In genomic region chr1:179784098-179784497, GRCm38 (mm10) we compare ENCODE assay signal across 38 mouse cellular contexts. TPM values are rescaled to one million over a fixed set of nuclear protein-coding genes. Genes with fewer than 3 reads are reported as not detected.
"Had no signal": no experiment of that assay in that cellular context is flagged by ENCODE, and none has a peak within 500 bp of the region (broad histone marks: within the 10 kb centered on the region; RNA-seq: fewer than 3 reads in every experiment).

No protein-coding gene starts in this region.

- H3K27me3 ChIP-seq: heart, embryonic 12.5 days; hindbrain, embryonic 13.5 days; hindbrain, embryonic 15.5 days; kidney, embryonic 15.5 days; limb, embryonic 13.5 days; limb, embryonic 15.5 days had no signal

- DNase-seq: gastrocnemius, postnatal 14 days; gastrocnemius, postnatal 36 days; heart, adult 18-20 months; heart, postnatal 10 days; kidney, adult 11 months; kidney, adult 2 months; kidney, adult 9 months; kidney, postnatal 14 days; kidney, postnatal 36 days; layer of hippocampus, adult 9-11 months; layer of hippocampus, postnatal 36 days; left cerebral cortex, postnatal 4 days had no signal

- H3K9me3 ChIP-seq: heart, embryonic 10.5 days; heart, embryonic 12.5 days; hindbrain, embryonic 13.5 days; hindbrain, embryonic 15.5 days; kidney, embryonic 15.5 days; limb, embryonic 13.5 days; limb, embryonic 15.5 days had no signal

- H3K4me2 ChIP-seq: heart, embryonic 12.5 days; hindbrain, embryonic 13.5 days; hindbrain, embryonic 15.5 days; kidney, embryonic 15.5 days; limb, embryonic 13.5 days; limb, embryonic 15.5 days had no signal

- H3K27ac ChIP-seq: heart, embryonic 10.5 days; hindbrain, embryonic 13.5 days; hindbrain, embryonic 15.5 days; hindbrain, postnatal 0 days; kidney, embryonic 15.5 days; kidney, postnatal 0 days; limb, embryonic 13.5 days; limb, embryonic 15.5 days had no signal

- H3K9ac ChIP-seq: heart, embryonic 12.5 days; hindbrain, embryonic 13.5 days; hindbrain, embryonic 15.5 days; kidney, embryonic 15.5 days; limb, embryonic 13.5 days; limb, embryonic 15.5 days had no signal

- H3K4me1 ChIP-seq: heart, embryonic 10.5 days; heart, embryonic 12.5 days; hindbrain, embryonic 13.5 days; hindbrain, embryonic 15.5 days; kidney, embryonic 15.5 days; limb, embryonic 13.5 days; limb, embryonic 15.5 days had no signal

- ATAC-seq: hindbrain, postnatal 0 days; intestine, embryonic 16.5 days had no signal

- H3K4me3 ChIP-seq: heart, embryonic 10.5 days; heart, embryonic 12.5 days; hindbrain, embryonic 13.5 days; hindbrain, embryonic 15.5 days; kidney, embryonic 15.5 days; limb, embryonic 13.5 days; limb, embryonic 15.5 days had no signal

RNA-seq across cellular contexts. Expression of gene Gm10518, which starts 19.1 kb away (rescaled TPM):
- total RNA-seq: gastrocnemius, adult 18-20 months; gastrocnemius, adult 8-10 months; gastrocnemius, postnatal 14 days; gastrocnemius, postnatal 36 days; heart, adult 18-20 months; heart, adult 8-10 months; heart, postnatal 10 days; heart, postnatal 25 days; layer of hippocampus, adult 18-20 months; layer of hippocampus, postnatal 14 days; layer of hippocampus, postnatal 36 days; left cerebral cortex, adult 8-10 months; left cerebral cortex, postnatal 10 days; left cerebral cortex, postnatal 25 days; liver, adult 2 months had no signal
- polyA plus RNA-seq: gonadal fat pad, adult 2 months; heart, embryonic 12.5 days; heart, embryonic 16.5 days; hindbrain, embryonic 13.5 days; intestine, embryonic 16.5 days; kidney, adult 2 months; kidney, embryonic 15.5 days; kidney, postnatal 0 days; large intestine, adult 2 months; liver, adult 2 months had no signal

RNA-seq across cellular contexts. Expression of gene Kif28, which starts 39.0 kb away (rescaled TPM):
- total RNA-seq: hematopoietic stem cell, adult 5-6 weeks; hindbrain, postnatal 0 days; liver, adult 2 months had no signal
- polyA plus RNA-seq: gonadal fat pad, adult 2 months; heart, embryonic 12.5 days; hindbrain, embryonic 11.5 days; hindbrain, embryonic 13.5 days; intestine, embryonic 14.5 days; intestine, embryonic 16.5 days; kidney, adult 2 months; kidney, embryonic 15.5 days; kidney, postnatal 0 days; large intestine, adult 2 months; limb, embryonic 13.5 days; liver, adult 2 months had no signal
